Comparison of ENCODE assay signal across 10 mouse cellular contexts in genomic region chr10:4006296-4007015, GRCm38 (mm10). TPM values are rescaled to one million over a fixed set of nuclear protein-coding genes. Genes with fewer than 3 reads are reported as not detected.
DNase-seq lines count a peak whose midpoint lies in the region; ATAC-seq and TF ChIP-seq lines count a peak whose summit lies in the region.
"Had no signal": no experiment of that assay in that cellular context is flagged by ENCODE, and none has a peak within 500 bp of the region (broad histone marks: within the 10 kb centered on the region; RNA-seq: fewer than 3 reads in every experiment).

No protein-coding gene starts in this region.

- H3K9me3 ChIP-seq in forebrain, embryonic 13.5 days (replicated peaks), result no peaks in the 10 kb centered on the region
- no peaks in the 10 kb centered on the region for H3K9me3 ChIP-seq in forebrain, embryonic 10.5 days
- H3K9me3 ChIP-seq in kidney, embryonic 14.5 days (ENCODE audit: control insufficient read depth, low read length), result no peaks in the 10 kb centered on the region
- no peaks in the 10 kb centered on the region for H3K9me3 ChIP-seq in neural tube, embryonic 13.5 days
- no peaks in the 10 kb centered on the region for H3K9me3 ChIP-seq in stomach, embryonic 16.5 days (replicated peaks; ENCODE audit: control insufficient read depth, low read length)

- H3K36me3 ChIP-seq in forebrain, embryonic 13.5 days (ENCODE audit: poor library complexity, severe bottlenecking), result no peaks in the 10 kb centered on the region
- peaks cover 28% of the 10 kb centered on the region for H3K36me3 ChIP-seq in forebrain, embryonic 10.5 days (replicated peaks)
- peaks cover 3% of the 10 kb centered on the region; the same call in 1 of the 2 replicates for H3K36me3 ChIP-seq in kidney, embryonic 14.5 days (ENCODE audit: control insufficient read depth, insufficient read depth, low read length)
- no peaks in the 10 kb centered on the region for H3K36me3 ChIP-seq in neural tube, embryonic 13.5 days
- H3K36me3 ChIP-seq in stomach, embryonic 16.5 days (ENCODE audit: control insufficient read depth, insufficient read depth, low read length), result no peaks in the 10 kb centered on the region

- no peak overlapping the region for H3K4me2 ChIP-seq in forebrain, embryonic 13.5 days
- H3K4me2 ChIP-seq in kidney, embryonic 14.5 days (replicated peaks; ENCODE audit: low read depth, low read length), result no peak overlapping the region
- H3K4me2 ChIP-seq in neural tube, embryonic 13.5 days, result no peak overlapping the region
- H3K4me2 ChIP-seq in stomach, embryonic 16.5 days (ENCODE audit: low read depth, low read length), result no peak overlapping the region

- TF ChIP-seq CTCF in layer of hippocampus, adult 2 months (conservative IDR thresholded peaks at IDR 0.05), result no peak

- H3K27me3 ChIP-seq in forebrain, embryonic 13.5 days, result no peaks in the 10 kb centered on the region
- H3K27me3 ChIP-seq in forebrain, embryonic 10.5 days (ENCODE audit: poor library complexity, severe bottlenecking), result no peaks in the 10 kb centered on the region
- no peaks in the 10 kb centered on the region for H3K27me3 ChIP-seq in kidney, embryonic 14.5 days (ENCODE audit: control insufficient read depth, insufficient read depth, low read length)
- H3K27me3 ChIP-seq in neural tube, embryonic 13.5 days, result no peaks in the 10 kb centered on the region
- H3K27me3 ChIP-seq in stomach, embryonic 16.5 days (ENCODE audit: control insufficient read depth, insufficient read depth, low read length), result no peaks in the 10 kb centered on the region

- 73% methylated on average over 7 of the region's 7 CpGs for WGBS in forebrain, embryonic 13.5 days
- 85% methylated on average over 7 of the region's 7 CpGs for WGBS in forebrain, embryonic 10.5 days
- WGBS in kidney, embryonic 14.5 days, result 34% methylated on average over 7 of the region's 7 CpGs
- WGBS in neural tube, embryonic 13.5 days, result 52% methylated on average over 7 of the region's 7 CpGs
- 31% methylated on average over 7 of the region's 7 CpGs for WGBS in stomach, embryonic 16.5 days

- no peaks in the 10 kb centered on the region for H3K4me1 ChIP-seq in forebrain, embryonic 13.5 days
- H3K4me1 ChIP-seq in forebrain, embryonic 10.5 days, result no peaks in the 10 kb centered on the region
- peaks cover 8% of the 10 kb centered on the region for H3K4me1 ChIP-seq in kidney, embryonic 14.5 days (ENCODE audit: control insufficient read depth, insufficient read depth, low read length)
- peaks cover 19% of the 10 kb centered on the region for H3K4me1 ChIP-seq in neural tube, embryonic 13.5 days (replicated peaks)
- H3K4me1 ChIP-seq in stomach, embryonic 16.5 days (ENCODE audit: control insufficient read depth, insufficient read depth, low read length), result peaks cover 4% of the 10 kb centered on the region

- ATAC-seq in forebrain, embryonic 13.5 days, result 0 out of 2 replicates have a peak, but pooled peaks have one; percentile 33
- ATAC-seq in kidney, embryonic 14.5 days (ENCODE audit: low FRiP score, low TSS enrichment), result peak; percentile 93
- peak; percentile 90 for ATAC-seq in neural tube, embryonic 13.5 days (ENCODE audit: low read depth)
- ATAC-seq in stomach, embryonic 16.5 days (ENCODE audit: insufficient read depth, low FRiP score), result peak; percentile 95

- H3K4me3 ChIP-seq in forebrain, embryonic 13.5 days, result no peak overlapping the region
- no peak overlapping the region for H3K4me3 ChIP-seq in forebrain, embryonic 10.5 days
- H3K4me3 ChIP-seq in kidney, embryonic 14.5 days (ENCODE audit: low read length), result no peak overlapping the region
- H3K4me3 ChIP-seq in neural tube, embryonic 13.5 days, result no peak overlapping the region
- H3K4me3 ChIP-seq in stomach, embryonic 16.5 days (replicated peaks; ENCODE audit: low read length), result no peak overlapping the region
- H3K4me3 ChIP-seq in layer of hippocampus, adult 2 months, result no peak overlapping the region

- peak overlapping the region; percentile 40; the same call in 1 of the 2 replicates for H3K27ac ChIP-seq in forebrain, embryonic 13.5 days
- no peak overlapping the region for H3K27ac ChIP-seq in forebrain, embryonic 10.5 days
- H3K27ac ChIP-seq in kidney, embryonic 14.5 days (ENCODE audit: low read depth, low read length), result peak overlapping the region; percentile 82
- H3K27ac ChIP-seq in neural tube, embryonic 13.5 days (replicated peaks), result peak overlapping the region; percentile 76
- peak overlapping the region; percentile 80 for H3K27ac ChIP-seq in stomach, embryonic 16.5 days (ENCODE audit: low read length)
- H3K27ac ChIP-seq in layer of hippocampus, adult 2 months, result no peak overlapping the region
- H3K27ac ChIP-seq: macrophage had no signal

- DNase-seq in forebrain, embryonic 10.5 days (ENCODE audit: extremely low spot score, low spot score), result no peak
- no peak for DNase-seq in kidney, adult 18-20 months
- no peak for DNase-seq in neural tube, embryonic 10.5 days (ENCODE audit: extremely low spot score, low spot score)
- no peak for DNase-seq in layer of hippocampus, adult 2 months (ENCODE audit: low spot score in 2 of 2)
- DNase-seq: embryo, embryonic 11 days had no signal

- H3K9ac ChIP-seq in forebrain, embryonic 13.5 days, result no peak overlapping the region
- no peak overlapping the region; the same call in 1 of the 2 replicates for H3K9ac ChIP-seq in kidney, embryonic 14.5 days (ENCODE audit: low read depth, low read length)
- no peak overlapping the region for H3K9ac ChIP-seq in neural tube, embryonic 13.5 days
- H3K9ac ChIP-seq in stomach, embryonic 16.5 days (ENCODE audit: low read length), result peak overlapping the region; percentile 41; the same call in 1 of the 2 replicates

RNA-seq across cellular contexts. Expression of gene Mthfd1l, which starts 33.5 kb away (rescaled TPM):
- polyA plus RNA-seq in forebrain, embryonic 13.5 days (2015; fragmentation: Nextera tagmentation; extraction: Ambion mirVana), result 5.2 and 6.4 TPM in 2 replicates
- polyA plus RNA-seq in forebrain, embryonic 10.5 days (2016; fragmentation: Nextera tagmentation; extraction: Ambion mirVana), result 24.5 and 26.8 TPM in 2 replicates
- 12.8 and 20.2 TPM in 2 replicates for polyA plus RNA-seq in kidney, embryonic 14.5 days (2014; fragmentation: Nextera tagmentation; extraction: Ambion mirVana)
- polyA plus RNA-seq in neural tube, embryonic 13.5 days (2015; fragmentation: Nextera tagmentation; extraction: Ambion mirVana), result 6.2 and 6.4 TPM in 2 replicates
- polyA plus RNA-seq in stomach, embryonic 16.5 days (2015; fragmentation: Nextera tagmentation; extraction: Ambion mirVana), result 14.0 and 14.8 TPM in 2 replicates
- 1 to 10 TPM; 8.2 to 9.2 TPM for total RNA-seq in layer of hippocampus, adult 2 months (2021)

Comparison
In these comparisons a context has a peak if more than half of its experiments do, and no peak if none do; other contexts are left out.
1. H3K27ac ChIP-seq: peak in forebrain, embryonic 13.5 days (single experiment), kidney, embryonic 14.5 days (single experiment), neural tube, embryonic 13.5 days (single experiment) and stomach, embryonic 16.5 days (single experiment); none in forebrain, embryonic 10.5 days (single experiment) and layer of hippocampus, adult 2 months (single experiment).
2. ATAC-seq: peak in every context shown above with its lines; median percentile 95 in stomach, embryonic 16.5 days; 93 in kidney, embryonic 14.5 days; 90 in neural tube, embryonic 13.5 days; 33 in forebrain, embryonic 13.5 days.